Mouse (Mus musculus): ENCODE measurements at regions not wholly inside any gene's neighbourhood (a gene's known extent, or its start where the extent isn't known, plus 50 kb on each side); places are given as distances from the start of the nearest gene placed in this dataset.
A peak's percentile ranks its signal among the peaks of the same experiment; 100 is the strongest.

DNA sequence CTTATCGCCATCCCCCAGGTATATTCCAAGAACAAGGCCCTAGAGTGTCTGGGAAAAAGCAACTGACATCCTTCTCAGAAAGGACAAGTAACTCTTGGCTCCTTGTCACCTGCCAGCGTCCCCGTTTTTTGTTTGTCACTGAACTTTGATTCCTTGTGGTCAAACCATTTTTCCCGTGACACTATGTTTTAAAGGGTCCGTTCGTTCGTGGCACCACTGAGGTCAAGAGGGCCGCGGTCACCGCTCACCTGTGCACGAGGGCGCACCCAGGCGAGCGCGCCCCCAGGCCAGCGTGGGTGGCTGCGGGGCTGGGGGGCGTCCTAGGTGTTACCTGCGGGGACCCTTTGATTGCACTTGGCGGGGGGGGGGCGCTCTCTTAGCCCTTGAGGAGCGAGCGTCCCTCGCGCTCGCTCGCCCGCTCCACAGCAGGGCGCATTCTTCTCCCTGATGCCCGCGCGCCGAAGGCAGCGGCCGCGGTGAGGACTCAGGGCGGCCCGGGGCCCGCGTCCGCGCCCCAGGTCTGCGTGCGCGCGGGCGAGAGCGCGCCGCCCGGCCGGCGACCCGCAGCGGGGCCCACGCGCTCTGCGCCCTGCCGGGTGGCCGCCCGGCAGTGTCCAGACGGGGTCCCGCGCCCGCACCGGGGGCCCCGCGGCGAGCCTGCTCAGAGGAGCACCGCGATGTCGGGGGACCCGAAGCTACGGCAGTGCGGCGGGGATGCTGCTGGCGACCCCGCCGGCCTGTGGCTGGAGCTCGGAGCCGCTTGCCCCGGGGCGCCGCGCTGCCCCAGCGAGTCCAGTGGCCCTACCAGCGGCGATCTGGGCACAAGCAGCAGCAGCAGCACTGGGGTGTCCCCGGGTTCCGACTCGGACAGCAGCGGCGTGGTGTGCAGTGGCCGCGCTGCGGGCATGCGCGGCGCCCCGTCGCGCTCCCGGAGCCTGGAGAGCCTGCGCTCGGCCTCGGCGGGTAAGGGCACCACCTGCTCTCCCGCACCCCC, 92.5 kb downstream of the Fam168b start:
- peak overlapping the region; percentile 79 for H3K27ac ChIP-seq
- H3K4me3 ChIP-seq, result peak overlapping the region; percentile 77
- WGBS, result under 1% methylated on average over 107 of the region's 108 CpGs
- peaks cover 25% of the 10 kb centered on the region for H3K4me1 ChIP-seq
- no peaks in the 10 kb centered on the region for H3K9me3 ChIP-seq (replicated peaks)
- no peaks in the 10 kb centered on the region for H3K36me3 ChIP-seq
- DNase-seq (ENCODE audit: low spot score), result peak; percentile 56
- H3K27me3 ChIP-seq (ENCODE audit: low read depth, poor library complexity, severe bottlenecking), result peaks cover 71% of the 10 kb centered on the region

DNA sequence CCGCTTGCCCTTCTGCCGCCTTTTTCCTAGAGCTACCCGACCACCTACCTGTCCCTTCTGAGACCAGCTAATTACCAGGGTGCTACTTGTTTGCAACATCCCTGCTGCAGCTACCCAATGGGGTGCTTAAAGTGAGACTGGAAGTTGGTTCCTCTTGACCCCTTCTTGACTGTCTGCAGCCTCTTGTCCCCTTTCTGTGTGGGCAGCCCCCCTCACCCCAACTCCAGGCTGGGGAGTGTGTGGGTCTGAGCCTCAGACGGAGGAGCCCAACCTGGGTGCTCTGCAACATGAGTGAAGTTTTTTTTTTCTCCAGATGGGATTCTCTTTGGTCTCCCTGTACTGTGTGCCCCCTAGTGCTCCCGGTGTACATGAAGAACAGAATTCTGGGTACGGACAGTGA, 91.7 kb downstream of the Fam168b start:
- peaks cover 25% of the 10 kb centered on the region for H3K4me1 ChIP-seq
- H3K36me3 ChIP-seq, result no peaks in the 10 kb centered on the region
- H3K9me3 ChIP-seq (replicated peaks), result no peaks in the 10 kb centered on the region
- H3K4me3 ChIP-seq, result peak overlapping the region; percentile 77
- DNase-seq (ENCODE audit: low spot score), result no peak
- H3K27ac ChIP-seq, result 0 out of 2 replicates have a peak overlapping the region, but pooled peaks have one; percentile 79
- WGBS, result under 1% methylated on average over 6 of the region's 6 CpGs
- H3K27me3 ChIP-seq (ENCODE audit: low read depth, poor library complexity, severe bottlenecking), result peaks cover 75% of the 10 kb centered on the region

DNA sequence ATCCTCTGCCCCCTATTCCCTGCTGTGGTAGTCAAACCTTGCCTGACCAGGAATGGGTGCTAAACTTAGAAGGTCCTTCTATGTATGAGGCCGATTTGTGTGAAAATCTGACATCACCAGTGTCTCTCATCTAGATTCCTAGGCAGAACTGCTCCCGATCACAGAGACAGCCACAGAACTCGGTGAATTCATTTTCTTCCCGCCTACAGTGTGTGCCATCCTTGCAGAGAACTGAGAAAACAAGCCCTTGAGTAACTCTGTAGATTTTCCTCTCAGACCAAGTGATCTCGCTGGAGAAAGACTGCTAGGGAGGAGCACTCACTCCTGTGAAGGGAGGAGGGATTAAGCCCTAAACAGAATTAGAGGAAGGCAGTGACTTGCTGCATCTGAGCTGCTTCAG, 89.3 kb downstream of the Fam168b start:
- no peak for DNase-seq (ENCODE audit: low spot score)
- no peak overlapping the region for H3K4me3 ChIP-seq
- no peak overlapping the region for H3K27ac ChIP-seq
- no peaks in the 10 kb centered on the region for H3K36me3 ChIP-seq
- peaks cover 25% of the 10 kb centered on the region for H3K4me1 ChIP-seq
- 61% methylated on average over 5 of the region's 5 CpGs for WGBS
- no peaks in the 10 kb centered on the region for H3K9me3 ChIP-seq (replicated peaks)
- H3K27me3 ChIP-seq (ENCODE audit: low read depth, poor library complexity, severe bottlenecking), result peaks cover 64% of the 10 kb centered on the region

- WGBS, result 62% methylated on average over 4 of the region's 4 CpGs
These were observed 82.3 kb downstream of the Fam168b start for GRCm38 (mm10) chr1:34760547-34760946.

DNA sequence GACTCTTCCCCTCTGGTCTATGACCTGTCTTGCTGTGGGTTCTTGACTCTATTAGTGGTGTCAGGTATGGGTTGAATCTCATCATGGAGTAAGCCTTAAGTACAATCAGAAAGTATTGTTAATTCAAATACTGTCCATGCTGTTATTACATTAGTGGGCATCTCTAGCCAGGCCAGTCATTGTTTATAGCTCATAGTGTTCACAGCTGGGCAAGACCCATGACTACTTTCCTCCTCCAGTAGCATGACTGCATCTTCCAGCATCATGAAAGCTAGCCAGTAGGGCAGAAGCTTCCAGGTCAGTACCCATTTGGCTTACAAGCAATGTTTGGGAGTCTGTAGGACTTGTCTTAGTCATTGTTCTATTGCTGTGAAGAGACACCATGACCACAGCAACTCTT, 81.4 kb downstream of the Fam168b start:
- H3K4me3 ChIP-seq, result no peak overlapping the region
- no peaks in the 10 kb centered on the region for H3K36me3 ChIP-seq
- H3K4me1 ChIP-seq, result no peaks in the 10 kb centered on the region
- no peaks in the 10 kb centered on the region for H3K27me3 ChIP-seq (ENCODE audit: low read depth, poor library complexity, severe bottlenecking)
- no peaks in the 10 kb centered on the region for H3K9me3 ChIP-seq (replicated peaks)
- DNase-seq (ENCODE audit: low spot score), result no peak
- H3K27ac ChIP-seq, result no peak overlapping the region

More at GRCm38 (mm10) chr1:34760547-34760946, 82.3 kb downstream of the Fam168b start:
- Histone ChIP-seq H3K27me3 (ENCODE audit: low read depth, poor library complexity, severe bottlenecking) (peaks cover 2% of the 10 kb centered on the region; the same call in 1 of the 2 replicates), H3K9me3 (replicated peaks) (no peaks in the 10 kb centered on the region), H3K27ac (no peak overlapping the region), H3K4me3 (no peak overlapping the region), H3K36me3 (no peaks in the 10 kb centered on the region), H3K4me1 (no peaks in the 10 kb centered on the region)
- DNase-seq (ENCODE audit: low spot score), result no peak

- WGBS, result 90% methylated on average over 5 of the region's 5 CpGs
- Histone ChIP-seq H3K4me1 (no peaks in the 10 kb centered on the region), H3K9me3 (replicated peaks) (no peaks in the 10 kb centered on the region), H3K27me3 (ENCODE audit: low read depth, poor library complexity, severe bottlenecking) (no peaks in the 10 kb centered on the region), H3K4me3 (no peak overlapping the region), H3K27ac (no peak overlapping the region), H3K36me3 (no peaks in the 10 kb centered on the region)
- no peak for DNase-seq (ENCODE audit: low spot score)
These were observed 81.0 kb downstream of the Fam168b start for GRCm38 (mm10) chr1:34761870-34762269.
